Mouse (Mus musculus) olfactory bulb, adult 2 months (tissue): ENCODE data around the gene Doc2b.

Experiments used
- CTCF ChIP-seq: fragments of 200-500 bp; IDR thresholded peaks from 2 replicates; pipeline ENCODE4 v1.5.1; 2012; ENCODE audit warnings: low read depth, mild to moderate bottlenecking, low read length, moderate library complexity; ENCODE audit not compliant: insufficient read depth
- POLR2A ChIP-seq: fragments of 200-500 bp; IDR thresholded peaks from 2 replicates; pipeline ENCODE4 v1.6.1; 2012; ENCODE audit warnings: mild to moderate bottlenecking, low read depth, low read length, moderate library complexity; ENCODE audit not compliant: insufficient read depth

GRCm38 (mm10) chr11:75740204-75740603 is 55.6 kb downstream of the Doc2b start:
- TF ChIP-seq CTCF (no peak), POLR2A (no peak)
